Mouse (Mus musculus) thymus, adult 2 months (tissue): ENCODE measurements around the gene Vinac1.

Experiments used
- CTCF ChIP-seq: fragments of 200-500 bp; IDR thresholded peaks from 2 replicates; pipeline ENCODE4 v1.5.1; 2012; ENCODE audit warnings: mild to moderate bottlenecking, control low read depth, low read length, moderate library complexity, borderline replicate concordance; ENCODE audit not compliant: control insufficient read depth, poor library complexity, insufficient read depth; ENCODE audit errors: extremely low read depth
- POLR2A ChIP-seq: fragments of 200-500 bp; IDR thresholded peaks from 2 replicates; pipeline ENCODE4 v1.6.1; 2012; ENCODE audit warnings: mild to moderate bottlenecking, low read length, control low read depth, moderate library complexity; ENCODE audit not compliant: control insufficient read depth, poor library complexity, insufficient read depth; ENCODE audit errors: extremely low read depth

- TF ChIP-seq CTCF (no peak), POLR2A (no peak)
Measured at GRCm38 (mm10) chr2:129020106-129020505, 27.9 kb downstream of the Vinac1 start.
